Mouse (Mus musculus): Measurements from ENCODE around the gene Cldn34b2.
"Not testable (repeated sequence)": the region's sequence is repeated elsewhere in the genome, so short reads cannot be mapped to it uniquely, and the experiment has no call there.

Cldn34b2 gene

GRCm38 (mm10) chrX:155128312-155128711 is at the start of gene Cldn34b2:
Gene Cldn34b2, minus strand, starts transcription at chrX:155128412.
- DNase-seq (ENCODE audit: low read depth, low spot score): not testable (repeated sequence)

- DNase-seq (ENCODE audit: low read depth, low spot score): no peak
Measured at GRCm38 (mm10) chrX:155177640-155178039, 49.4 kb upstream of the Cldn34b2 start.

GRCm38 (mm10) chrX:155177230-155177629 is 49.0 kb upstream of the Cldn34b2 start:
- DNase-seq (ENCODE audit: low read depth, low spot score): no peak

GRCm38 (mm10) chrX:155175568-155175967 is 47.4 kb upstream of the Cldn34b2 start:
- no peak for DNase-seq (ENCODE audit: low read depth, low spot score)

GRCm38 (mm10) chrX:155172310-155172709 is 44.1 kb upstream of the Cldn34b2 start:
- no peak for DNase-seq (ENCODE audit: low read depth, low spot score)

- DNase-seq (ENCODE audit: low read depth, low spot score): no peak
Measured at GRCm38 (mm10) chrX:155171754-155172153, 43.5 kb upstream of the Cldn34b2 start.

GRCm38 (mm10) chrX:155169886-155170285 is 41.7 kb upstream of the Cldn34b2 start:
- DNase-seq (ENCODE audit: low read depth, low spot score): no peak

GRCm38 (mm10) chrX:155167667-155168066 is 39.5 kb upstream of the Cldn34b2 start:
- no peak for DNase-seq (ENCODE audit: low read depth, low spot score)

GRCm38 (mm10) chrX:155166313-155166712 is 38.1 kb upstream of the Cldn34b2 start:
- DNase-seq (ENCODE audit: low read depth, low spot score): no peak

GRCm38 (mm10) chrX:155163553-155163952 is 35.3 kb upstream of the Cldn34b2 start:
- DNase-seq (ENCODE audit: low read depth, low spot score): no peak

- no peak for DNase-seq (ENCODE audit: low read depth, low spot score)
Measured at GRCm38 (mm10) chrX:155151868-155152267, 23.7 kb upstream of the Cldn34b2 start.

- no peak for DNase-seq (ENCODE audit: low read depth, low spot score)
Measured at GRCm38 (mm10) chrX:155144718-155145117, 16.5 kb upstream of the Cldn34b2 start.

- DNase-seq (ENCODE audit: low read depth, low spot score): no peak
Measured at GRCm38 (mm10) chrX:155098024-155098423, 30.2 kb downstream of the Cldn34b2 start.

- DNase-seq (ENCODE audit: low read depth, low spot score): not testable (repeated sequence)
Measured at GRCm38 (mm10) chrX:155093566-155093965, 34.6 kb downstream of the Cldn34b2 start, which contains the start of gene Magea2. Gene Magea2, minus strand, starts transcription at chrX:155093666.

GRCm38 (mm10) chrX:155089693-155090092 is 38.5 kb downstream of the Cldn34b2 start, which contains the start of gene Magea1:
Gene Magea1, minus strand, starts transcription at chrX:155089793.
- not testable (repeated sequence) for DNase-seq (ENCODE audit: low read depth, low spot score)
